Mouse (Mus musculus) cerebellum, adult 18-20 months (tissue): ENCODE data around the gene Crygc.
"Not testable (repeated sequence)": the region's sequence is repeated elsewhere in the genome, so short reads cannot be mapped to it uniquely, and the experiment has no call there.

Experiments used
- DNase-seq, 2 experiments: peaks; one replicate each; pipeline ENCODE4 v3.0.0; 2021

Gene Crygc

DNA sequence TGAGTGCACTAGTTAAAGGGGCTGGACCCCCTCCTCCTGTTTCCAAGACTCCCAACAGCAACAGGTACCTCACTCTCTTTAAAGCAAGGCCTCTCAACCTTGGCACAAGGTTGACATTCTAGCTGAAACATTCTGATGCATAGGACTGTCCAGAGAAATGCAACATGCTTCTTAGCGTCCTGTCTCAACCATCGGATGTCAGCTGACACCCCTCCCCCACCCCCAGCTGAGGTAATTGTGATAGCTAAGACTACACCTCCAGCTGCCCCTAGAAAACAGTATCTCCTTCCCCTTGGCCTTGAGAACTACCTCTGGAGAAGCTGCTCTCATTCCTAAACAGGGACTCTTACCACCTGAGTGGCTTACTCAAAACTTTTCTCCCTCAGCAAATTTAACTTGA lies 21.3 kb downstream of the Crygc start:
- DNase-seq = no peak

GRCm38 (mm10) chr1:65051696-65052095 lies 21.8 kb downstream of the Crygc start:
- DNase-seq = no peak

DNA sequence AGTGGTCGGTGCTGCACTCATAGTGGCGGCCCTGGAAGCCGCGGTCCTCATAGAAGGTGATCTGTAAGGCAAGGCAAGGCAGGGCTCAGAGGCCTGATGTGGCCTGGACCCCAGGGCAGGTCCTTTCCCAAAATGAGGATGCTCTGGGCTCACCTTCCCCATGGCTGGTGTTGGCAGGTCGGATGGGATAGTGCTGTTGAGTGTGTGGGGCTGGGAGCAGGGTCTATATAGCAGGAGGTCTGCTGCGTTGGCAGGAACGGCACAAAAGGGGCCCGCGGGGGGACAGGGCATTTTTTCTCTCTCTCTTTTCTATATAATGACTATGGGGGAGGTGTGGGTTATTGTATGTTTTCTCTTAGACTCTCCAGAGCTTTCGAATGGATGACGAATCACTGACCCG lies 22.5 kb downstream of the Crygc start, which contains the start of gene Cryge:
Cryge (minus strand) TSS at position 198 of the 400 bp plus-strand sequence.
- not testable (repeated sequence) for DNase-seq

DNA sequence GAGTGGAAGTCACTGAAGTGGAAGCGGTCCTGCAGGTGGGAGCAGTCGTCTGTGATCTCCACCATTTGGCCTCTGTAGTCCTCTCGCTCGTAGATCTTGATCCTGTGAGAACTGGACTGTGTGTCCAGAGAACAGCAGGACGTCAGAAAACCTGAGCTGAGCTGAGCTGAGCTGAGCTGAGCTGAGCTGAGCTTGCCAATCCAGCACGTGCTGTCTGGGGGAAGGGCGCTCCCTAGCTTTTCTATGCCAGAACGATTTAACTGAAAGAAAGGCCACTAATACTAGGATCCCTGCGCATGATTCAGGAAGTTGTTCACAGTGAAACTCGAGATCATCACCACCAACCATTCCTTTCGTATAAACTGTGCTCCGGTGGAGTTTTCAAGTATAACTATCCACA lies 24.7 kb downstream of the Crygc start:
- peak; percentile 2 to 8 for DNase-seq

- DNase-seq = peak; percentile 22 to 26
Observed at GRCm38 (mm10) chr1:65046401-65047109, 26.9 kb downstream of the Crygc start.

DNA sequence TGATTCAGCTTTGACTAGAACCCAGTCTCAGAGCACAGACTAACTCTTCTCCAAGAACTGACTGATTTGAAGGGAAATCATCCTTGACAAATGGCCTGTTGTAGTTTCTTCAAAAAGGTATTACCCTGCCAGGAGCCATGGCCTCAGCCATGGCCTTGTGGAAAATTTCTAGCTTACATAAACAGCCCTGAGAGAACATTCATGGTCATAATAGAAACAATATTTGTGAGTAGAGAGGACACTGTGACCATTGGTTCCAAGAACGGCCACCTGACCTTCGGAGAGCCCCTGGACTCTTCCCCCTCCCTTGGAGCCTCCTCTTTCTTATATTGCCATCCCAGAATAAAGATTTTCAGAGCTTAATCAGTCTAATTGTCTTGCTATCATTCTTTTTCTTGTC lies 30.1 kb downstream of the Crygc start:
- no peak for DNase-seq

- DNase-seq = no peak
Observed at GRCm38 (mm10) chr1:65041837-65042236, 31.7 kb downstream of the Crygc start.

DNA sequence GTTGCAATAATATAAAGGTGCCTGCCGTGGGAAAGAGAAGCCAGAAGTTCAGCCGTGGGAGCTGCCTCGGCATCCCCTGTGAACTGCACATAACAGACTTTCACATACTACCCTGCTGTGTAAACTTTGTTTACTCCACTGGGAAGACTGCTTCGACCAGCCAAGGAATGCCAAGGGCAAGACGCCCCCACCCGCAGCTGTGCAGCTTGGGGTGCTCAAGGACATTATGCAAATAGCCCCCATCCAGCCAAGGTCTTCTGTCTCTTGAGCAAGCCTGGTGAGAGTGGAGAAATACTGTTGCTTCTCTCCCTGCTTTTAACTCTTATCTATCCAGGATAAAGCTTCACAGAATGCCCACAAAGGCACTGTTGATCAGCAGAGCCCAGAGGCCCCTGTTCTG lies 32.7 kb downstream of the Crygc start:
- DNase-seq = no peak

GRCm38 (mm10) chr1:65039679-65040078 lies 33.8 kb downstream of the Crygc start:
- DNase-seq = no peak

GRCm38 (mm10) chr1:65037542-65037941 lies 35.9 kb downstream of the Crygc start:
- no peak for DNase-seq

DNA sequence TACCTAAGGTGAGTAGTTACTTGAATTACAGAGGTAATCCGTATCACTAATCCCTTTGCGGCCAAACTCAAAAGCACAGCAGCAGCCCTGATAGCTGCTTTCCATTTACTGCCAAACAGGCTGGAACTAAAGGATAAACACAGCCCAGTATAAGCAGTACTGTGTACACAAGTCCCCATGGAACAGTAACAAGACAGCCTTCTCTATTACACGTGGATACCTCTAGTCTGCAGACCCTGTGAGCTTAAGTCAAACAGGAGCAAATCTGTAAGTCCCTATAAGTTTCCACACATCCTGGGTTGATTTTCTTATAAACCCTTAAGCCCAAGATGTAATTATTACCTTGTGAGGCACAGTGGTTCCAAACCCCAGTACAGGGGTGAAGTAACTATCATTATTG lies 38.0 kb downstream of the Crygc start:
- no peak for DNase-seq

DNA sequence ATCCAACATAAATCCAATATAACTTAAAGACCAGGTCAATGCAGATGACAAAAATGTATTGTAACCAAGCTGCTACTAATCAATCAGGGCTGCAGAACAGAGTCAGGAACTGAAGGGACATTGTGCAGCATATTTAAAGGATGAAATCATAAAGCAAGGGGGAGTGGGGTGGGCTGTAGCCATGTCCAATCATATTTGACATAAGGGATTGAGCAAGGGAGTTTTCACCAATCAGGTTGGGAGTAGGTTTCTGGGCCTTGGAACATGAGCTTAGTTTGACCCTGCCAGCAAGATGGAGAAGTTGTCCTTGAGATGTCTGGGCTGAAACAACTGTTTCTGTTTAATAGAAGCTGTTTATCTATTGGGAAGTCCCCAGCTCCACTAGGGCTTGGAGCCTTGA lies 40.8 kb downstream of the Crygc start, which contains the start of gene Akr1cl:
Akr1cl (minus strand) TSS at position 119 of the 400 bp plus-strand sequence.
- DNase-seq = no peak

DNA sequence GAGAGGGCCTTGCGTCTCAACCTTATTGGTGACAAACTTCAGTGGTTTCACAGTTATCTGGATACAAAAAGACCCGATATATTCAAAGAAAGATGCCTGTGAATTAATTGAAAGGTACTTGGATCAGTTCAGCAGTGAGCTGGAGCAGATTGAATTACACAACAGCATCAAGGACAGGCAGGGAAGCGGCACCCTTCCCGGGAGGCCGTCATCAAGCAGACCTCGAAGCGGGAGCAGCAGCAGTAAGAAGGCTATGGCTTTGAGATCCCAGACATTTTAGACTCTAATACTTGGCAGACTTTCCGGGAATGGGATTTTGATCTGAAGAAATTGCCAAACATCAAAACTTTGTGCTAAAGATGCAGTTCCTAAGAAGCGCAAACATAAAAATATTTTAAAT lies 45.3 kb downstream of the Crygc start:
- DNase-seq = no peak
